Mouse (Mus musculus) forebrain, embryonic 14.5 days (tissue): ENCODE measurements around the gene Pde3b. TPM values are rescaled to one million over a fixed set of nuclear protein-coding genes. Genes with fewer than 3 reads are reported as not detected.

Experiments used
- ATAC-seq: fragments of 200-750 bp; cut with Nextera tagmentation; 2 replicates; pipeline ENCODE4 v1.8.0; 2017; ENCODE audit warnings: mild to moderate bottlenecking, moderate library complexity
- DNase-seq: peaks from one replicate; pipeline ENCODE4 v3.0.0-alpha.2; 2015; ENCODE audit warnings: low spot score
- H3K27ac ChIP-seq: fragments of 300-500 bp; sonication (generic); 2 replicates; pipeline ENCODE4 v1.5.1; 2014; ENCODE audit warnings: low read depth, mild to moderate bottlenecking, control low read depth, low read length, moderate library complexity
- H3K27me3 ChIP-seq: fragments of 300-500 bp; sonication (generic); replicated peaks from 2 replicates; pipeline ENCODE4 v1.6.1; 2014; ENCODE audit warnings: low read length, control low read depth, mixed read lengths; ENCODE audit not compliant: control insufficient read depth, insufficient read depth
- H3K36me3 ChIP-seq: fragments of 300-500 bp; sonication (generic); 2 replicates; pipeline ENCODE4 v1.6.1; 2014; ENCODE audit warnings: low read length, control low read depth; ENCODE audit not compliant: control insufficient read depth, insufficient read depth
- H3K4me1 ChIP-seq: fragments of 300-500 bp; sonication (generic); 2 replicates; pipeline ENCODE4 v1.6.1; 2014; ENCODE audit warnings: antibody characterized with exemption, low read length, control low read depth; ENCODE audit not compliant: control insufficient read depth, insufficient read depth
- H3K4me2 ChIP-seq: fragments of 300-500 bp; sonication (generic); 2 replicates; pipeline ENCODE4 v1.6.1; 2014; ENCODE audit warnings: mild to moderate bottlenecking, control low read depth, low read length
- H3K4me3 ChIP-seq: fragments of 300-500 bp; sonication (generic); 2 replicates; pipeline ENCODE4 v1.5.1; 2014; ENCODE audit warnings: low read depth, low read length, control low read depth
- H3K9ac ChIP-seq: fragments of 300-500 bp; sonication (generic); 2 replicates; pipeline ENCODE4 v1.6.1; 2014; ENCODE audit warnings: mild to moderate bottlenecking, low read length, control low read depth, moderate library complexity
- H3K9me3 ChIP-seq: fragments of 300-500 bp; sonication (generic); replicated peaks from 2 replicates; pipeline ENCODE4 v1.6.1; 2016; ENCODE audit warnings: low read length, control low read depth, mixed read lengths; ENCODE audit not compliant: control insufficient read depth
- WGBS: fragments of 180-500 bp; shearing (Covaris S2); extraction: QIAGEN DNeasy Blood & Tissue Kit; methylation state at CpG from one replicate; pipeline ENCODE4 v1.1.7; 2014; 5-methylcytosine and 5-hydroxymethylcytosine counted together
- polyA plus RNA-seq: library from polyadenylated mRNA; unstranded; fragments of >200 nt; fragmentation: Nextera tagmentation; extraction: Ambion mirVana; gene quantifications from 2 replicates; pipeline ENCODE4 v1.2.1, GENCODE M21; 2014

Gene Pde3b
- polyA plus RNA-seq, 1 experiment from 2014 or later = 4.9 TPM

GRCm38 (mm10) chr7:114431966-114432365 is 16.9 kb downstream of the Pde3b start:
- H3K4me2 ChIP-seq = no peak overlapping the region
- H3K9me3 ChIP-seq = no peaks in the 10 kb centered on the region; the same call in 1 of the 2 replicates
- 84% methylated on average over 4 of the region's 4 CpGs for WGBS
- H3K9ac ChIP-seq = no peak overlapping the region
- no peaks in the 10 kb centered on the region for H3K4me1 ChIP-seq
- H3K27me3 ChIP-seq = no peaks in the 10 kb centered on the region
- ATAC-seq (no peak), DNase-seq (no peak)
- no peak overlapping the region for H3K4me3 ChIP-seq
- H3K27ac ChIP-seq = no peak overlapping the region
- H3K36me3 ChIP-seq = no peaks in the 10 kb centered on the region

- Histone ChIP-seq H3K4me2 (no peak overlapping the region), H3K4me1 (no peaks in the 10 kb centered on the region), H3K36me3 (no peaks in the 10 kb centered on the region), H3K9ac (no peak overlapping the region), H3K27me3 (no peaks in the 10 kb centered on the region), H3K9me3 (no peaks in the 10 kb centered on the region), H3K27ac (no peak overlapping the region), H3K4me3 (no peak overlapping the region)
- 94% methylated on average over 1 of the region's 1 CpGs for WGBS
- no peak for ATAC-seq
- no peak for DNase-seq
These were observed 24.6 kb downstream of the Pde3b start for GRCm38 (mm10) chr7:114439726-114440125.

GRCm38 (mm10) chr7:114440494-114440893 is 25.4 kb downstream of the Pde3b start:
- ATAC-seq (no peak), DNase-seq (no peak)
- 98% methylated on average over 1 of the region's 1 CpGs for WGBS
- Histone ChIP-seq H3K4me1 (no peaks in the 10 kb centered on the region), H3K4me2 (no peak overlapping the region), H3K9ac (no peak overlapping the region), H3K27me3 (no peaks in the 10 kb centered on the region), H3K27ac (no peak overlapping the region), H3K36me3 (no peaks in the 10 kb centered on the region), H3K9me3 (no peaks in the 10 kb centered on the region), H3K4me3 (no peak overlapping the region)

- Histone ChIP-seq H3K27ac (no peak overlapping the region), H3K9ac (no peak overlapping the region), H3K9me3 (no peaks in the 10 kb centered on the region), H3K4me1 (no peaks in the 10 kb centered on the region), H3K36me3 (no peaks in the 10 kb centered on the region), H3K27me3 (no peaks in the 10 kb centered on the region), H3K4me2 (no peak overlapping the region), H3K4me3 (no peak overlapping the region)
- DNase-seq (no peak), ATAC-seq (no peak)
- 65% methylated on average over 3 of the region's 3 CpGs for WGBS
These were observed 37.8 kb downstream of the Pde3b start for GRCm38 (mm10) chr7:114452876-114453275.

- no peaks in the 10 kb centered on the region for H3K4me1 ChIP-seq
- H3K9me3 ChIP-seq = no peaks in the 10 kb centered on the region
- H3K9ac ChIP-seq = no peak overlapping the region
- no peaks in the 10 kb centered on the region for H3K36me3 ChIP-seq
- H3K27ac ChIP-seq = no peak overlapping the region
- WGBS = 88% methylated on average over 5 of the region's 5 CpGs
- H3K27me3 ChIP-seq = no peaks in the 10 kb centered on the region
- ATAC-seq (no peak), DNase-seq (no peak)
- no peak overlapping the region for H3K4me3 ChIP-seq
- no peak overlapping the region for H3K4me2 ChIP-seq
These were observed 38.4 kb downstream of the Pde3b start for GRCm38 (mm10) chr7:114453300-114453990.

GRCm38 (mm10) chr7:114454858-114455257 is 39.8 kb downstream of the Pde3b start:
- ATAC-seq = no peak
- no peaks in the 10 kb centered on the region for H3K4me1 ChIP-seq
- H3K9ac ChIP-seq = no peak overlapping the region
- no peak overlapping the region for H3K4me3 ChIP-seq
- no peak overlapping the region for H3K4me2 ChIP-seq
- H3K36me3 ChIP-seq = no peaks in the 10 kb centered on the region
- H3K9me3 ChIP-seq = no peaks in the 10 kb centered on the region
- no peaks in the 10 kb centered on the region for H3K27me3 ChIP-seq
- DNase-seq = no peak
- H3K27ac ChIP-seq = no peak overlapping the region
- 92% methylated on average over 1 of the region's 1 CpGs for WGBS

- Histone ChIP-seq H3K27me3 (no peaks in the 10 kb centered on the region), H3K4me1 (no peaks in the 10 kb centered on the region), H3K4me3 (no peak overlapping the region), H3K9ac (no peak overlapping the region), H3K36me3 (no peaks in the 10 kb centered on the region), H3K27ac (no peak overlapping the region), H3K9me3 (no peaks in the 10 kb centered on the region), H3K4me2 (no peak overlapping the region)
- ATAC-seq = no peak
- no peak for DNase-seq
- WGBS = 80% methylated on average over 4 of the region's 4 CpGs
These were observed 41.8 kb downstream of the Pde3b start for GRCm38 (mm10) chr7:114456904-114457303.

GRCm38 (mm10) chr7:114459909-114460308 is 44.8 kb downstream of the Pde3b start:
- H3K4me2 ChIP-seq = no peak overlapping the region
- H3K27me3 ChIP-seq = no peaks in the 10 kb centered on the region
- H3K27ac ChIP-seq = no peak overlapping the region
- 28% methylated on average over 1 of the region's 1 CpGs for WGBS
- ATAC-seq (no peak), DNase-seq (no peak)
- H3K4me3 ChIP-seq = no peak overlapping the region
- no peak overlapping the region for H3K9ac ChIP-seq
- H3K9me3 ChIP-seq = no peaks in the 10 kb centered on the region
- H3K36me3 ChIP-seq = no peaks in the 10 kb centered on the region
- H3K4me1 ChIP-seq = no peaks in the 10 kb centered on the region

- Histone ChIP-seq H3K27me3 (no peaks in the 10 kb centered on the region), H3K36me3 (no peaks in the 10 kb centered on the region), H3K9me3 (no peaks in the 10 kb centered on the region), H3K27ac (no peak overlapping the region), H3K4me2 (no peak overlapping the region), H3K9ac (no peak overlapping the region), H3K4me1 (no peaks in the 10 kb centered on the region), H3K4me3 (no peak overlapping the region)
- DNase-seq (no peak), ATAC-seq (no peak)
- WGBS = 84% methylated on average over 2 of the region's 2 CpGs
These were observed 46.6 kb downstream of the Pde3b start for GRCm38 (mm10) chr7:114461727-114462126.
